15 mouse cellular contexts compared by ENCODE assay signal in genomic region chr1:91482616-91483211, GRCm38 (mm10). TPM values are rescaled to one million over a fixed set of nuclear protein-coding genes. Genes with fewer than 3 reads are reported as not detected.
A peak's percentile ranks its signal among the peaks of the same experiment; 100 is the strongest.
DNase-seq lines count a peak whose midpoint lies in the region; ATAC-seq and TF ChIP-seq lines count a peak whose summit lies in the region.
"Had no signal": no experiment of that assay in that cellular context is flagged by ENCODE, and none has a peak within 500 bp of the region (broad histone marks: within the 10 kb centered on the region; RNA-seq: fewer than 3 reads in every experiment).

No protein-coding gene starts in this region.

- no peaks in the 10 kb centered on the region for H3K27me3 ChIP-seq in intestine, embryonic 15.5 days (replicated peaks)
- H3K27me3 ChIP-seq in intestine, postnatal 0 days (replicated peaks; ENCODE audit: control insufficient read depth, insufficient read depth, low read length): no peaks in the 10 kb centered on the region
- H3K27me3 ChIP-seq in liver, embryonic 16.5 days (ENCODE audit: control insufficient read depth, insufficient read depth, low read depth, low read length): no peaks in the 10 kb centered on the region; the same call in 1 of the 2 replicates
- H3K27me3 ChIP-seq: CH12.LX; embryonic facial prominence, embryonic 12.5 days; hindbrain, embryonic 15.5 days; liver, embryonic 13.5 days had no signal

- peak; percentile 20; the same call in 1 of the 2 replicates for ATAC-seq in intestine, embryonic 15.5 days
- ATAC-seq in intestine, postnatal 0 days: no peak
- ATAC-seq in liver, embryonic 16.5 days (ENCODE audit: low read depth): peak; percentile 24; the same call in 1 of the 2 replicates
- no peak for ATAC-seq in megakaryocyte-erythroid progenitor cell, adult 5-6 weeks (replicated peaks; ENCODE audit: low FRiP score, low TSS enrichment, poor library complexity, severe bottlenecking)

- TF ChIP-seq CTCF in intestine, postnatal 0 days (IDR thresholded peaks at IDR 0.05; ENCODE audit: low read depth): no peak

- H3K4me1 ChIP-seq in intestine, embryonic 15.5 days (replicated peaks): no peaks in the 10 kb centered on the region; the same call in 1 of the 2 replicates
- H3K4me1 ChIP-seq in intestine, postnatal 0 days (replicated peaks; ENCODE audit: control insufficient read depth, insufficient read depth, low read length): no peaks in the 10 kb centered on the region
- H3K4me1 ChIP-seq in liver, embryonic 16.5 days (ENCODE audit: control insufficient read depth, low read depth, low read length): peaks cover 6% of the 10 kb centered on the region
- H3K4me1 ChIP-seq: embryonic facial prominence, embryonic 12.5 days; hindbrain, embryonic 15.5 days had no signal

- H3K9ac ChIP-seq in intestine, embryonic 15.5 days: no peak overlapping the region
- H3K9ac ChIP-seq in intestine, postnatal 0 days (ENCODE audit: low read depth, low read length): no peak overlapping the region
- no peak overlapping the region for H3K9ac ChIP-seq in liver, embryonic 16.5 days (ENCODE audit: low read depth, low read length)
- H3K9ac ChIP-seq: embryonic facial prominence, embryonic 12.5 days; heart, embryonic 12.5 days; hindbrain, embryonic 15.5 days; liver, embryonic 13.5 days had no signal

- H3K4me2 ChIP-seq in intestine, embryonic 15.5 days (replicated peaks): no peak overlapping the region
- no peak overlapping the region for H3K4me2 ChIP-seq in intestine, postnatal 0 days (replicated peaks; ENCODE audit: low read depth)
- no peak overlapping the region for H3K4me2 ChIP-seq in liver, embryonic 16.5 days (ENCODE audit: low read depth, low read length)
- H3K4me2 ChIP-seq: embryonic facial prominence, embryonic 12.5 days; heart, embryonic 12.5 days; hindbrain, embryonic 15.5 days; liver, embryonic 13.5 days had no signal

- peak; percentile 65 to 88 for DNase-seq in adrenal gland, adult (ENCODE audit: inconsistent age in 2 of 2, low spot score in 1 of 2)
- no peak for DNase-seq in adrenal gland, adult 18-20 months (ENCODE audit: low spot score in 2 of 2)
- DNase-seq in liver: no peak
- DNase-seq in adrenal gland, postnatal 14 days: peak; percentile 22

- H3K36me3 ChIP-seq in intestine, embryonic 15.5 days: no peaks in the 10 kb centered on the region
- H3K36me3 ChIP-seq in intestine, postnatal 0 days (ENCODE audit: control insufficient read depth, insufficient read depth): no peaks in the 10 kb centered on the region
- no peaks in the 10 kb centered on the region for H3K36me3 ChIP-seq in liver, embryonic 16.5 days (ENCODE audit: control insufficient read depth, insufficient read depth)
- H3K36me3 ChIP-seq: embryonic facial prominence, embryonic 12.5 days; heart, embryonic 12.5 days; hindbrain, embryonic 10.5 days; hindbrain, embryonic 15.5 days; liver, embryonic 13.5 days had no signal

- H3K4me3 ChIP-seq in intestine, embryonic 15.5 days (replicated peaks): no peak overlapping the region
- no peak overlapping the region for H3K4me3 ChIP-seq in intestine, postnatal 0 days (ENCODE audit: low read depth, low read length)
- no peak overlapping the region for H3K4me3 ChIP-seq in liver, embryonic 16.5 days (ENCODE audit: low read depth, low read length)
- H3K4me3 ChIP-seq: embryonic facial prominence, embryonic 12.5 days; heart, embryonic 12.5 days; hindbrain, embryonic 10.5 days; hindbrain, embryonic 15.5 days; liver, embryonic 13.5 days had no signal

- WGBS in intestine, embryonic 15.5 days: 70% methylated on average over 7 of the region's 7 CpGs
- 62% methylated on average over 7 of the region's 7 CpGs for WGBS in intestine, postnatal 0 days
- WGBS in liver, embryonic 16.5 days (ENCODE audit: insufficient replicate concordance): 51% methylated on average over 7 of the region's 7 CpGs

- H3K9me3 ChIP-seq in intestine, embryonic 15.5 days: no peaks in the 10 kb centered on the region
- H3K9me3 ChIP-seq in intestine, postnatal 0 days (ENCODE audit: control insufficient read depth): no peaks in the 10 kb centered on the region
- H3K9me3 ChIP-seq in liver, embryonic 16.5 days (replicated peaks; ENCODE audit: control insufficient read depth, low read length): no peaks in the 10 kb centered on the region
- H3K9me3 ChIP-seq: embryonic facial prominence, embryonic 12.5 days; hindbrain, embryonic 10.5 days; hindbrain, embryonic 15.5 days; liver, embryonic 13.5 days had no signal

- H3K27ac ChIP-seq in intestine, embryonic 15.5 days: no peak overlapping the region
- no peak overlapping the region for H3K27ac ChIP-seq in intestine, postnatal 0 days (ENCODE audit: low read depth, low read length)
- H3K27ac ChIP-seq in liver, embryonic 16.5 days (ENCODE audit: low read length): no peak overlapping the region
- H3K27ac ChIP-seq: embryonic facial prominence, embryonic 12.5 days; hindbrain, embryonic 10.5 days; hindbrain, embryonic 15.5 days; liver, embryonic 13.5 days; macrophage had no signal

RNA-seq across cellular contexts. Expression of gene Traf3ip1, which starts 11.7 kb away (rescaled TPM):
- 10 to 100 TPM; 10.8 to 12.7 TPM for total RNA-seq in adrenal gland, adult 18-20 months (2021)
- polyA plus RNA-seq in intestine, embryonic 15.5 days (2015; fragmentation: Nextera tagmentation; extraction: Ambion mirVana): 7.2 and 8.1 TPM in 2 replicates
- polyA plus RNA-seq in intestine, postnatal 0 days (2015; fragmentation: Nextera tagmentation; extraction: Ambion mirVana): 3.3 and 3.7 TPM in 2 replicates
- polyA plus RNA-seq in liver, embryonic 16.5 days (2015; fragmentation: Nextera tagmentation; extraction: Ambion mirVana): 1.5 and 2.0 TPM in 2 replicates
- total RNA-seq in adrenal gland, postnatal 14 days (2021): 12.3 and 12.6 TPM in 2 replicates
- 7.0 and 12.1 TPM in 2 replicates for total RNA-seq in megakaryocyte-erythroid progenitor cell, adult 5-6 weeks (2014; fragmentation: Nextera tagmentation)
- 7.1 and 10.1 TPM in 2 replicates for total RNA-seq in megakaryocyte-erythroid progenitor cell, adult 5-6 weeks (2017)

RNA-seq across cellular contexts. Expression of gene Per2, which starts 23.6 kb away (rescaled TPM):
- 10 to 100 TPM; 46.7 to 66.6 TPM for total RNA-seq in adrenal gland, adult 18-20 months (2021)
- 7.8 and 7.9 TPM in 2 replicates for polyA plus RNA-seq in intestine, embryonic 15.5 days (2015; fragmentation: Nextera tagmentation; extraction: Ambion mirVana)
- polyA plus RNA-seq in intestine, postnatal 0 days (2015; fragmentation: Nextera tagmentation; extraction: Ambion mirVana): 7.2 and 7.9 TPM in 2 replicates
- polyA plus RNA-seq in liver, embryonic 16.5 days (2015; fragmentation: Nextera tagmentation; extraction: Ambion mirVana): 3.6 and 4.1 TPM in 2 replicates
- total RNA-seq in adrenal gland, postnatal 14 days (2021): 38.3 and 42.3 TPM in 2 replicates
- total RNA-seq in megakaryocyte-erythroid progenitor cell, adult 5-6 weeks (2014; fragmentation: Nextera tagmentation): 9.5 and 11.7 TPM in 2 replicates
- total RNA-seq in megakaryocyte-erythroid progenitor cell, adult 5-6 weeks (2017): 3.3 and 4.2 TPM in 2 replicates

RNA-seq across cellular contexts. Expression of gene Asb1, which starts 57.6 kb away (rescaled TPM):
- total RNA-seq in adrenal gland, adult 18-20 months (2021): 10 to 100 TPM; 19.4 TPM
- 3.8 and 4.1 TPM in 2 replicates for polyA plus RNA-seq in intestine, embryonic 15.5 days (2015; fragmentation: Nextera tagmentation; extraction: Ambion mirVana)
- 2.6 TPM in 2 replicates for polyA plus RNA-seq in intestine, postnatal 0 days (2015; fragmentation: Nextera tagmentation; extraction: Ambion mirVana)
- 9.2 and 9.6 TPM in 2 replicates for polyA plus RNA-seq in liver, embryonic 16.5 days (2015; fragmentation: Nextera tagmentation; extraction: Ambion mirVana)
- total RNA-seq in adrenal gland, postnatal 14 days (2021): 20.6 and 21.7 TPM in 2 replicates
- 10.9 and 11.9 TPM in 2 replicates for total RNA-seq in megakaryocyte-erythroid progenitor cell, adult 5-6 weeks (2014; fragmentation: Nextera tagmentation)
- total RNA-seq in megakaryocyte-erythroid progenitor cell, adult 5-6 weeks (2017): 13.1 and 20.5 TPM in 2 replicates

Comparison
In these comparisons a context has a peak if more than half of its experiments do, and no peak if none do; other contexts are left out.
1. DNase-seq: peak in adrenal gland, adult (2 of 2) and adrenal gland, postnatal 14 days (single experiment); none in adrenal gland, adult 18-20 months (0 of 2) and liver (single experiment).
2. ATAC-seq: peak in intestine, embryonic 15.5 days (single experiment) and liver, embryonic 16.5 days (single experiment); none in intestine, postnatal 0 days (single experiment) and megakaryocyte-erythroid progenitor cell, adult 5-6 weeks (single experiment).